Mouse (Mus musculus) cerebellum, adult 11 months (tissue): ENCODE measurements around the gene Serpinb3c.
"Not testable (repeated sequence)": the region's sequence is repeated elsewhere in the genome, so short reads cannot be mapped to it uniquely, and the experiment has no call there.

Source experiments
- DNase-seq: peaks from one replicate; pipeline ENCODE4 v3.0.0; 2022

The Serpinb3c gene

GRCm38 (mm10) chr1:107278261-107278660 is at the start of gene Serpinb3c, which contains the start of gene Serpinb3b:
TSS of gene Serpinb3c (minus strand) at chr1:107278371.
TSS of gene Serpinb3b (minus strand) at chr1:107278361.
- DNase-seq: not testable (repeated sequence)

GRCm38 (mm10) chr1:107243170-107243569 is 35.0 kb downstream of the Serpinb3c start:
- DNase-seq: peak; percentile 6
